Mouse (Mus musculus) neutrophil, adult 5-6 weeks (primary cell): ENCODE results near the gene Gm9970. TPM values are rescaled to one million over a fixed set of nuclear protein-coding genes. Genes with fewer than 3 reads are reported as not detected.
A peak's percentile ranks its signal among the peaks of the same experiment; 100 is the strongest.
"Not testable (repeated sequence)": the region's sequence is repeated elsewhere in the genome, so short reads cannot be mapped to it uniquely, and the experiment has no call there.

Experiments used
- ATAC-seq: fragments of 151-379, 151-347 bp; 2 replicates; pipeline ENCODE4 v1.8.0; 2017; ENCODE audit warnings: mild to moderate bottlenecking, moderate TSS enrichment; ENCODE audit not compliant: insufficient number of reproducible peaks, poor library complexity, low FRiP score, severe bottlenecking; ENCODE audit errors: extremely low read depth
- total RNA-seq: library from RNA; stranded (forward); fragments of 200-1000 nt; gene quantifications from 2 replicates; pipeline ENCODE4 v1.2.3, GENCODE M21; 2017

Gm9970 gene
- total RNA-seq, 1 experiment from 2014 or later, result not detected

DNA sequence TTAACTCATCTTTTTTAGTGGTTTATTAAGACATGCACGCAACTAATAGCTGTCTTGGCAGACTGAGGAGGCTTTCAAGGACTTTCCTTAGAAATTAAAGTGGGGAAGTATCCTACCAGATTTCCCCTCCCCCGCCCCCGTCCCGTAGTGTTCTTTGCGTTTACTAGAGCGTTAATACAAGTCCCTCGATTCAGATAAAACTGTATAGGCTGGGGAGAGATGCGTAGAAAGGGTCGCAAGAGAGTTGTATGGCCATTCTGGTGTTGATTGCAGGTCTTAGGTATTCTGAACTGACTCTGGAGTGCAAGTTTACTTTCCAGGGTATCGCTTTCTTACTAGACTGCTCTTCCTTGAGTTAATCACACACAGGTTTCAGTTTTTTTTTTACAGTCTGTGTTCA, 1.2 kb upstream of the Gm9970 start:
- ATAC-seq, result no peak

DNA sequence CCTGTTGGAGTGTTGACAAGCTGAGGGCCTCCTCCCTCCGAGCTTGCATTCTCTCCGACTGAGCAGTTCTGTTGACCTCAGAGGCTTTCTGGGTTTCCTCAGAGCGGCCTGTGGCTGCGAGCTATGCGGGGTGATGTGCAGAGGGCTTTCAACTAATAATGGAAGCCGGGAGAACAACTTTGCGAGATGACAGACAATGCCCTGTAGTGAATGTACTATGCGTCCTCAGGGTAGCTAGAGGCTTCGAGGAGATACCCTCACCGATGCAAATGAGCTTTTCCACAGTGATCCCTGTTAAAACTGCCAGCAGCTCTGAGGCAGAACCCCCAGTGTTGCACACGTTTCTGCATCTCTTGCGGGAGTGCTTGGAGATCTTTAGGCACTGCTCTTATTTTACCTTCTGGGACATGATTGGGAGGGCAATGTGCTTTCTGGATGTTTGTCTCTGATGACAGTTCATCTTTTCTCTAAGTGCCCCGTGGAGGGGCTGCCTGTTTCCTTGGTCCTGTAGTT, 546 bp upstream of the Gm9970 start:
- no peak for ATAC-seq

DNA sequence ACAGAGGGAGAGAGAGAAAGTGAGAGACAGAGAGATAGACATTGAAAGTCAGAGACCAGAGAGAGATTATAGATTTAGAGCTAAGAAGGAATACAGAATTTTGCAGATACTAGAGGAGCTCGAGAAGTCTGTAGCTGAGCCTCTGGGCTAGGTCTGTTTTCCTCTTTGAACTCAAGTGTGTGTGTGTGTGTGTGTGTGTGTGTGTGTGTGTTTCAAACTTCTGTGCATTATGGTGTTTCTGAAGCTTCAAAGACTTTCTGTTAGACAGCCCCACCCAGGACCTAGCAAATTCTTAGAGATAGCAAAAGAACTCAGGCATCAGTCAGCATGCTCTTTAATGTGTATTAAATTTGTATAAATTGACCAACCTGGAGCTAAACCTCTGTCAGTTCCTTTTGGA, 14.4 kb downstream of the Gm9970 start:
- ATAC-seq, result no peak

DNA sequence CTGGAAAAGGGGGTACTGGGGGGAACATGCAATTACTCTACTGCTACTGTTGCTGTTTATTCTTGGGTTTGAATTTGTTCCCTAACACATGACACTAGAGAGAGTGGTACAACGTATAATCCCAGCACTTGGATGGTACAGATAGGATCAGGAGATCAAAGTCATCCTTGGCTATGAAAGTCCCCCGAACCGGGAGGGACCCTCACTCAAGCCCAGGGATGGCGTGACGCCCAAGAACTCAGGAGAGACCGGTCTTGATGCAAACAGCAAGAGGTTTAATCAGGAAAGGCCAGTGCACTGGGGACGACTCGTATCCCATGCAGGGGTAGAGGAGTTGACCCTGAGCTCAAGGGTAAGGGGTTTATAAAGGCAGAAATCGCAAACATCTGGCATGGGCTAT, 18.3 kb downstream of the Gm9970 start:
- ATAC-seq, result no peak

DNA sequence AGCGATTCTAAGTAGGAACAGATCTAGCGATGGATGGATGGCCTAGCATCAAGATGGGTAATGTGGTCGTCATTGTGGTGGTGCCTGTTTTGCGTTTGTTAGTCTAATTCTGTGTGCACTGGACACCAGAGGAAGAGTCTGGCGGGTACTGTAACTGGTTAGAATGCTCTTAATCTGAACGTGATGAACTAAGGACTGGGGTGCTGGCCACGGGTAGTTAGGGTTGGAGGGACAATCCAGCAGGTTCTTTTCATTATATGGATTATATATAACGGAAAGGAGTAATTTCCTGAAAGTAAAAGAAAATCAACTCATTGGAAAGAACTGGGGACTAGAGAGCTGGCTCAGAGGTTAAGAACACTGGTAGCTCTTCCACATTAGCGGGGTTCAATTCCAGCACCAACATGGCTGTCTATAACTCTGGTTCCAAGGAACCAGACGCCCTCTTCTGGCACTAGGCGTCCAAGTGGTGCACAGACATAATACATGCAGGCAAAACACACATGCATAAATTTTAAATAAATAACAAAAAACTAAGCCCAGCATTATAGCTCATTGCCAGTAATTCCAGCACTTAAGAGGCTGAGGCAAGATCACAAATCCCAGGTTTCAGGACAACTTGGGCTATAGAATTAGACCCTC, 19.6 kb downstream of the Gm9970 start:
- ATAC-seq, result no peak

- peak; percentile 94 for ATAC-seq
These were observed 20.4 kb downstream of the Gm9970 start, which contains the start of gene Ppm1g for GRCm38 (mm10) chr5:31220448-31221303. Ppm1g (minus strand) TSS chr5:31220687.

- peak; percentile 19; the same call in 1 of the 2 replicates for ATAC-seq
These were observed 21.1 kb downstream of the Gm9970 start for GRCm38 (mm10) chr5:31219911-31220447.

GRCm38 (mm10) chr5:31219474-31219873, 21.6 kb downstream of the Gm9970 start:
- no peak for ATAC-seq

DNA sequence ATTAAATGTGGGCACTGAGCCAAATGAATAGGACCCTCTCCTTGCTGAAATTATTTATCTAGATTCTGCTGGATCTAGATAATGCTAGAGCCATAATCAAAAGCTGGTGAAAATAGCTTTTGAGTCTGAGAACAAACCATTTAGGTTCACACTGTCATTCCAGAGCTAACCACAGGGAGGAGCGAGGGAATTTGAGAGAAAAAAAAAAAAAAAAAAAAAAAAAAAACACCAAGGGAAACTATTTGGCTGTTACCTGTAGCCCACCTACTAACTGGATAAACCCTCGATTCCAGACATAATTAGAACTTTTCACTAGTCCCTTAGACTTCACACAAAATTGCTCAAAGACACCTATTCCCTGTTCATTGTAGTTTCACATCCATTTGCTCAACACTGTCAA, 22.0 kb downstream of the Gm9970 start:
- no peak for ATAC-seq

DNA sequence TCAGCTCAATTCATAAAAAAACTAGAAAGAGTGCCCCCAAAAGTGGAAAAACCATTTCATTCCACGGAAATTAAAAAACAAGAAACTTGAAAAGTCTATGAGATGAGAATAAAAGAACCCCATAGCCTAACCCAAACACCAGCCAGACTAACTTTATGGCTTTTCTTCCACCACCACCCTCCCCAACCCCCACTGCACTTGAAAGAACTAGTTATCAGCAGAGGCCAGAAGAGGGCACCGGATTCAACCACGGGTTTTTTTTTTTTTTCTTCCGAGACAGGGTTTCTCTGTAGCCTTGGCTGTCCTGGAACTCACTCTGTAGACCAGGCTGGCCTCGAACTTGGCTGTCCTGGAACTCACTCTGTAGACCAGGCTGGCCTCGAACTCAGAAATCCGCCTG, 22.7 kb downstream of the Gm9970 start:
- no peak for ATAC-seq

DNA sequence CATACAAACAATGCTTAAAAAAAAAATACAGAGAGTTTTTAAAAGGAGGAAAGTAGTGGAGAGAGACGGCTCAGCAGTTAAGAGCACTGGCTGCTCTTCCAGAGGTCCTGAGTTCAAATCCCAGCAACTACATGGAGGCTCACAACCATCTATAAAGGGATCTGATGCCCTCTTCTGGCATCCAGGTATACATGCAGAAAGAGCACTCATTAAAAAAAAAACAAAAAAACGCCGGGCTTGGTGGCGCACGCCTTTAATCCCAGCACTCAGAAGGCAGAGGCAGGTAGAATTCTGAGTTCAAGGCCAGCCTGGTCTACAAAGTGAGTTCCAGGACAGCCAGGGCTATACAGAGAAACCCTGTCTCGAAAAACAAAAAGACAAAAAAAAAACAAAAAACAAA, 24.5 kb downstream of the Gm9970 start:
- ATAC-seq, result not testable (repeated sequence)

DNA sequence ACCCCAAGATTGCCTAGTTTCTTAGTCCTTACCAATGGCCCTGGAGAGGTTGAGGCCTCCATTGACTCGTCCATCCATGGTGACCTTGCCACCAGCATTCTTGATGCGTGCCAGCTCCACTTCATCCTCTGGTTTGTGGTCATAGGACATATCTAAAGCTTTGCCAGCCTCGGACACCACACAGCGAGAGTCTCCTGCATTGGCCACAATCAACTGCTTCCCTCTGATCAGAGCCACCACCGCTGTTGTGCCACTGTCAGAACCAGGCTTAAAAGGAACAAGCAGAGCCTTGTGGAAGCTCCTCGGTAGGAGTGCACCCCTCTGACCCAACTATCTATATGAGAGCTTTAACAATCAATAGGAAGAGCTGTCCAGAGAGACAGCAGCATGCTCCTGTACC, 36.6 kb downstream of the Gm9970 start:
- no peak for ATAC-seq

GRCm38 (mm10) chr5:31203866-31204265, 37.2 kb downstream of the Gm9970 start:
- ATAC-seq, result no peak

DNA sequence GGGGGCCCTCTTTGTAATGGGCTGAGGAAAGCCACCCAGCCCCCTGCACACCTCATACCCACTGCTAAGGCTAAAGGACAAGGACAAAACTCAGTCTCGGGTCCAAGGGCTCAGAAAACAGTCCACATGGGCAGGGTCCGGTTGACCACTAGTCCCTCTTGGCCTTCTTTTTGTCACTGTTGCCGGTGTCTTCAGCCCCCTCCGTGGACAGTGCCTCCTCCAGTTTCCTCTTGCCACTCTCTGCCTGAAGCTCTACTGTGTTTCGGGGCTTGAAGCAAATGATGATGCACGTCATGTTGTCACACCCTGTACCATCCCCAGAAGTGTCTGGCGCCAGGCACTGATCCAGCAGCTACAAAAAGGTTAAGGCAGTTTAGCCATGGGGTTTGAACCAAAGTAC, 38.1 kb downstream of the Gm9970 start:
- ATAC-seq, result no peak

DNA sequence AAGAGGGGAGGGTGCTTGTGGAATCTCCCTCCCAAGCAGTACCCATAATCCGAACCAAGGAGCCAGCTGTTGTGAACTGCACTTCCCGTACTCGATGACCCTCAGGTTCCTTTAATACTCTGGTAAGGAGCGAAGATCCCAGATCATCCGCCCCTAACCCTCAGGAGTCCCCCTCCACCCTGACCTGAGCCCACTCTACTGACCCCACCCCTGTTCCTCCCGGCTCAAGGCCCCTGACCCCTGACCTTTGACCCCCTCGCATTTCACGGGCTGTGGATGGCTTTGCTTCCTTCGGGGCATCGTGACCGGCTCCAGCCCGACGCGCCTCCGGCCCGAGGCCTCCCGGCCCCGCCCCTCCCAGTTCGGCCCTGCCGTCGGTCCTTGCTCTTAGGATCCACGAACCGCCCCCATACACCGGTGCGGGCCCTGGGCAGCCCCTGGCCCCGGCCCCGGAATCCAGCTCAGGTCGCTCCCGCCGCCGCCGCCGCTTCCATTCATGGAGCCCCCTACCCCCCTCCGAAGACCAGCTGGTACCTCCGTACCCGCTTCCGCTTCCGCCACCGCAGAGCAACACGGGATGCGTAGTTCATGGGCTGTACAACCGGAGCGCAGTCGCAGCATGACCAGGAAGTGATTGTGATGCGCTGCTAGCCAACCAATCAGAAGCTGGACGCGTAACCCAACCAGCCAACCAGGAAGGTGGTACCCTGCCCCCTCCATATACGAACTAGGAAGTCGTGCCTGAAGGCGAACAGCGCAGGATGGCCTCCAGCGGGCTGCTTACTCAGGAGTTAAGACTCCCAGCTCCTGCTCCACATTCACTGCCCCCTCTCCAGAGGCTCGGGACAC, 39.1 kb downstream of the Gm9970 start, which contains the start of gene Zfp513:
Gene Zfp513, minus strand, starts transcription at position 562 of the 849 bp plus-strand sequence.
- ATAC-seq, result peak; percentile 97

DNA sequence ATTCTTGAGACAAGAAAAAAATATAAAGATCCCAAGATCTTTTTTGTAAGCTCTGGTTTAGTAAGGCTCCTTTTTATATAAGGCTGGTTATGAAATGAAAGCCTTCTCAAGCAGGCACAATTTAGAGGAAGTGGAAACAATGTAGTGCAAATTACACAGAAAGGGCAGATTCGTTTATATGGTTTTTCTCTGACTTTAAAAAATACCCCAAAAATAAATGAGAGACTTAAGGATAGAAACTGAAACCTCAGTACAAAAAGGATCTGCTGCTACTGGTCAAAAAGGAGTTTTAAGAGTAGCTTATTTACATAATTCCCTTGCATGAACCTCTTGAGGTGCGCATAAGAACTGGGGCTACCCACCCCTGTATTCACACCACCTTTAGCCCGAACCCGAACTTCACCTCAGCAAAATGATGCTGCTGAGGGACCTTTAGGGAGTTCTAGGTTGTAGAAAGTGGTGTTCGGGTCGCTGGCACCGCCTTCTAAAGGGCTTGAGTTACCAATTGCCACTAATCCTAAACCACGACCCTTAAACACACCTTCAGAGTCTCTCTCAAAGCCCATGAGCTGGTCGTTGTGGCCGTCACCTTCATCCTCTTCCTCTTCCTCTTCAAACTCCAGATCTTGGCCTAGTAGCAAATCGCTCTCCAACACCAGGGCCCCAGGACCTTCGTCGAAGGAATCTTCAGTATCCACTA, 39.8 kb downstream of the Gm9970 start:
- no peak for ATAC-seq

- no peak for ATAC-seq
These were observed 40.7 kb downstream of the Gm9970 start for GRCm38 (mm10) chr5:31200327-31200768.

DNA sequence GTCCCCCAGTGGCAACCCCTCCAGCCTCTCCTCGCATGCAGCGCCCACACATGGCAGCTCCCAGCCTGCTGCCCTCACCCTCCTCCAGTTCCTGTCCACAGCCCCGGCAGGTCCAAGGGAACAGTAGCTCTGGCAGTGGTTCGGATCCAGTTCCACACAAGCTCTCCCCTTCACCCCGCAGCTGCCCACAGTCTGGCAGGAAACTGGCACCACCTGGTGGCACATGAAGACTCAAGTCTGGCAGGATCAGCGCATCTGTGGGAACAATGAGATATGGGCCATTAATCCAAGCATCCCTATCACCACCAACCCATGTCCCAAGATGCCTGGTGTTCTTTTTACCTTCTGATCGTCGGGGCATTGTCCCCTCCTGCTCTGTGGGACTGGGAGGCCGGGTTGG, 41.1 kb downstream of the Gm9970 start:
- ATAC-seq, result no peak
